Mouse (Mus musculus): ENCODE results near the gene Cacnb4.

The Cacnb4 gene

DNA sequence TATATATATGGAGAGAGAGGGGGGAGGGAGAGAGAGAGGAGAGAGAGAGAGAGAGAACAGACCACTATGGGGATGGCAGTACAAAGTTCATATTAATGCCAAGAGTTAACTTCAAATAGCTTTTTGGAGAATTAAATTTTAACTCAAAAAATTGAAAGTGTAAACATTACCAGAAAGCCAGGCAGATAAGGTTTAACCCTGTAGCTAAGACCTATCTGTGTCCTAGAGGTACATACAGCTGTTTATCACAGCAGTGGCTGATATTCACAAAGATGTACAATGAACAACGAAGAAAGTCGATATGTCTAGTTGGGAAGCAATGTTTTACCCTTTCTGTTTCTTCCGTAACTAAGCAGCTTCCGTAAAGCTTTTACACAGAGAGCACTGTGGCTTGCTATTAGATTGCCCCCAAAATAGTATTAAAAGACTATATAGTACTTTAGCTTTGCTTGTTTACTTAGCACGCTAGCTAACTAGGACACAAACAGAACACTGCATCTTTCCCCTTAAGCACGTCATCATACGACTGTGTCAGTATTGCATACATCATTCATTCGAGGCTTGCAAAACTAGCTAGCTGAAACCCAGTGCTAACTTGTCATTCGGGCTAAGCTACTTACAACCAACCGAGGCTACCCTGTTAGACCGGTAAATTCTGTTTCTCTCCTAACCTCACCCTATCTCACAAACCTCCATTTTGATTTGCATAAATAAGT is 72.5 kb downstream of the Cacnb4 start:
- no peak for DNase-seq (ENCODE audit: low spot score in 2 of 2)

DNA sequence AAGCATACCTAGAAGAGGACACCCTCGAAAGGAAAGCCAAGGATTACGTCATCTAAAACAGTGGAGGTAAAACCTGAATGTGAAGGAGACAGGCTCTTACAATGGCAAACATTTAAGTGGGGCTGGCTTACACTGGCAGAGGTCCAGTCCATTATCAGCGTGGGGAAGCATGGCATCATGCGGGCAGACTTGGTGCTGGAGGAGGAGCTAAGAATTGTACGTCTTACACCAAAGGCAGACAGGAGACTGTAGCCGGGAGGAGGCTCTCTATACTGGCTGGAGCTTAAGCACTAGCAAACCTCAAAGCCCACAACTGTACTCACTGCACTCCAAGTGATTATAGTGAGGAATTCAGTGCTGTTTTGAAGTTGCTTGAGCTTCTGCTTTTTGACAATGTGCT is 73.2 kb downstream of the Cacnb4 start:
- no peak for DNase-seq (ENCODE audit: low spot score in 2 of 2)

DNA sequence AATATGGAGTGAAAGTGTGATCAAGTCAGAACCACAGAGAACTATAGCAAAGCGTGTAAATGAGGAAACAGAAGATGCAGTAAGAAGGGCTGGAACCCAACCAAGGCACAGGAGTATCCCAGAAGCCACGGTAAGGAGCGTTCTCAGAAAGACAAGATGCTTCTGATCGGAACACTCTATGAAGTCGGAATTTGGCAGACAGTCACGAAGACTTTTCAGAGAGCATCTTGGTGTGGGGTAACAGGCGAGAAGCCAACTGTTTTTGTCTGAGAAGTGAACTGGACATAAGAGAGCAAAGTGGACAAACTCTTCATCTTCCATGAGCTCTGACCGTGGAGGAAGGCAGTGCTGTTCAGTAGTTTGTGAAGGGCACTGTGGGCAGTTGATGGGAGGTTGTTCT is 73.7 kb downstream of the Cacnb4 start:
- DNase-seq (ENCODE audit: low spot score in 2 of 2): no peak

DNA sequence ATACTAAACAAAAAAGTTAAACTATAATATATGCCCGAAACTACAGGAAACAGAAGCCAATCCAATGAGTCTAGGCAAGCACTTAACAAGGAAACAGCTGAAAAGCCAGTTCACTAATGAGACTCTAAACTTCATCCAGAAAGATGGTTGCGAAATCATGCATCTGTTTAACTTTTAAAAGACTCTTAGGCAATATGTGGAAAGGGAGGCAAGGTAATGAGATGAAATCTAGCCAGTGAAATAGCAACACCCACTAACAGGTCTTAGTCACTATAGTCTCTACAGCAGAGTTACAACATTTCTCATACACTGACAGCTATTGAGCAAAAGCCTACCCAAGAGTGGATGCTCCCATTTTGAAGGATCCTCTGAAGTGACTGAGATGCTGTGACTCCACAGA is 74.4 kb downstream of the Cacnb4 start:
- DNase-seq (ENCODE audit: low spot score in 2 of 2): no peak

DNA sequence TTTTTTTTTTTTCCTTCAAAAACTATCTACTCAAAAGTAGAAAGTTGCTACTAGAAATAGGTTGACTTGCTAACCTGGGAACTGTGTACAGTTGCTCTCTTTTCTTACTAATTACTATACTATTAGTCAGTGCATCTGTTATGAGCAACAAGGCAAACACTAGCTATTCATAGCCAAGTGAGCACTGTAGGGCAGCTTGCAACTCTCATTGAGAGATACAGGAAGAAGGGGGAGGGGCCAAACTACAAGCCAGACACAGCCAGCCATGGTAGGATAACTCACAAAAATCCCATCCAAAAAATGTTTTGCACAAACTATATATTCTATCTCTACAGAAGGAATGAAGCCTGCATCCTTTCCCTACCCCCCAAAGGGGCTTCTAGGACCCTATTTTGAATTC is 79.1 kb downstream of the Cacnb4 start:
- no peak for DNase-seq (ENCODE audit: low spot score in 2 of 2)

DNA sequence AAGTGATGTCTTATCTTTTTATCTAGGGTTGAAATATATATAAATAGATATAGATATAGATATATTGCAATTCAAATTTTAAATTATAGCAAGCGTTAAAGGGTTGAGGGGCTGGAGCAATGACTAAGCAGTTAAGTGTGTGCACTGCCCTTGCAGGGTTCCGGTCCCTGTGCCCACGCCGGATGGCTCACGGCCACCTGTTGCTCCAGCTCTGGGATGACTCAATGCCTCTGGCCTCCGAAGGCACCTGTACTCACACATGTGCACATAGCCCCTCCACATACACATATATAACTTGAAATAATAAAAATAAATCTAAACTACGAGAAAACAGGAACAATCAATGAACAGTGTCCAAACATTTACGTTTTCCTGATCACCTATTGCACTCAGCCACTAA is 82.8 kb downstream of the Cacnb4 start:
- DNase-seq (ENCODE audit: low spot score in 2 of 2): no peak

DNA sequence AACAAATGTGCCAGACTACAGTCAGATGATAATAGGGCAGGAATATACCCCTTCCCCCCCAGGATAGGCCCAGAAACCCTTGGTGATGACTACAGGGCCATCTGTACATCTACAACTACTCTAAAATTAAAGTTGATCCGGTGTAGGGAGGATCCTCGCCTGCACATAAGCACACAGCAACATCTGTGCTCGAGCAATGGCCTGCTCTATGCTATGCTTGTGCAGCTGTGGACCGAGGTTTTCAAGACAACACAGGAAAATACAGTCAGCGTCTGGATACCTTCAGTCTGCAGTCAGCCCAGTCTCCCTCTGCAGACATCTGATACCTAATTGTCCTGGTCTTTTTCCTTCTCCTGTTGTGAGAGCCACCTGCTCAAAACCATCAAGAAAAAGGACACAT is 83.4 kb downstream of the Cacnb4 start:
- no peak for DNase-seq (ENCODE audit: low spot score in 2 of 2)

DNA sequence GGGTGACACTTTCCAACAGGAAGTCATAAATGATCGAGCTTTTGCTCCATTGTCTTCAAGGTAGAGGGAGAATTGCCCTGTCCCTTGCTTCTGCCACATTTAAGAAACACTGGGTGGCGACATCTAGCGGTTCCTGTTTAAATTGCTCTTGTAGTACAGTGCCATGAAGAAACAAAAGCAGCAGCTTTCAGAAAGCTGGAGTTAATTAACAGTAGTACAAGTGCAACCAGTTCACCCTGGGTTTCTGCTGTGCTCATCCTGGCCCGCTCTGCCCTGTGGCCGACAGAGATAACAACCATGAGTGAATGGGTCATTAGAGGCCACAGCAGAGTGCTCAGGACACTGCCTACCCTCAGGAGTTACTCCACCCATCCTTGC is 85.7 kb downstream of the Cacnb4 start:
- peak; percentile 34 to 82 for DNase-seq (ENCODE audit: low spot score in 2 of 2)

DNA sequence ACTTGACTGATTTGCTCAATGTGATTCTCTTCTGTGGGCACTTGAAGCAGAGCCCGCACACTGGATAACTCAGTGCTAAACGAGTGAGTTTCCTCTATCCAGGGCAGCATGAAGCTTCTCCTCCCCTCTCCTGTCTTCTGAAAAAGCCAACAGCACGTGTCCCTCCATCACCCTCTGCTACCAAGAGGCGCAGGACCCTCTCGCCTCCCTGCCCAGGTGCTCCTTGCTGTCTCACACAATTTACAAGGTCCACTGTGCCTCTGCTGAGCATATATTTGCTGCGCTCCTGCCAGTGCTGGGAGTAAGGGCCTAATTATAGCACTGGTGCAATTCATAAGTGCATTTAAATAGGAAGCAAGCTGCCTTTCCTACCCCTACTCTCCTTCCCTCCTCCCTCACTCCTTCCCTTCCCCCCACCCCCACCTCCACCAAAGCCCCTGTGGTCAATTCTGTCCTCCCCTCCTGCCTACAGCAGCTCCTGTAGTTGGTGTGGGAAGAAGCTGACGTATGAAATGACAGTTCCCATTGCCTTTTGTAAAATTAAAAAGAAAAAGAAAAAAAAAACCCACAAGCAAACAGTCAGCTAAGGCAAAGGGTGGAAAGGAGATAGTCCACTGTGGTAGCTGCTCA is 86.2 kb downstream of the Cacnb4 start:
- no peak for DNase-seq (ENCODE audit: low spot score in 2 of 2)

DNA sequence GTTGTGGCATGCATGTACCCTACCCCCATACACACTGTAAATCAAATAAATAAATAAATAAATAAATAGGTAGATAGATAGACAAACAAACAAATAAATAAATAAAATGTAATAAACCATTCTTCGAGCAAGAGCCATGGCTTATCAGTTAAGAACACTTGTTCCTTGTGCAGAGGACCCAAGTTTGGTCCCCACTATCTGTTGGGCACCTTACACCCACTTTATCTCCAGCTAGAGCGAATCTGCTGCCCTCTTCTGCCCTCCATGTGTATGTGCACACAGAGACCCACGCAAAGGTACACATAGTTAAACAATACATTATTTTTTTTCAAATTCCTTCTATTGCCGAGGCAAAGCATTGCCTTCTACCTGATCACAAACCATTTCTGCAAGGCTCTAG is 87.1 kb downstream of the Cacnb4 start:
- no peak for DNase-seq (ENCODE audit: low spot score in 2 of 2)

DNA sequence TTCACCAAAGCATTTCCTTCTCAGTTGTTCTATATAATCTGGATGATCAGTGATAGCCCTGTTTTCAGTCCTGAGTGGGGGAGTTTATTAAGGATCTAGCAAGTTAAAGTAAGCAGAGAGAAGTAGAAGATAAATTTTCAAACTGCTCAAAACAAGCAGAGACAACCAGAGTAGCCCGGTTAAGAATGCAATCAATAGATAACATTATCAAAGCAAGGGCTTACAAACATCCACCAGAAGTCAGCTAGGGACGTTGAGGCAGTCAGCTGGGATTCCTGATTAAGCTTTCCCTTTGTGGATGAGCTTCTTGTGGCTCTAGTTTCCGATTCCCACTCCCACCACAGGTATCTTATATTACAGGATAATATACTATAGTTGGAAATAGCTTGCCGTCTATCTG is 91.2 kb downstream of the Cacnb4 start:
- DNase-seq (ENCODE audit: low spot score in 2 of 2): no peak

DNA sequence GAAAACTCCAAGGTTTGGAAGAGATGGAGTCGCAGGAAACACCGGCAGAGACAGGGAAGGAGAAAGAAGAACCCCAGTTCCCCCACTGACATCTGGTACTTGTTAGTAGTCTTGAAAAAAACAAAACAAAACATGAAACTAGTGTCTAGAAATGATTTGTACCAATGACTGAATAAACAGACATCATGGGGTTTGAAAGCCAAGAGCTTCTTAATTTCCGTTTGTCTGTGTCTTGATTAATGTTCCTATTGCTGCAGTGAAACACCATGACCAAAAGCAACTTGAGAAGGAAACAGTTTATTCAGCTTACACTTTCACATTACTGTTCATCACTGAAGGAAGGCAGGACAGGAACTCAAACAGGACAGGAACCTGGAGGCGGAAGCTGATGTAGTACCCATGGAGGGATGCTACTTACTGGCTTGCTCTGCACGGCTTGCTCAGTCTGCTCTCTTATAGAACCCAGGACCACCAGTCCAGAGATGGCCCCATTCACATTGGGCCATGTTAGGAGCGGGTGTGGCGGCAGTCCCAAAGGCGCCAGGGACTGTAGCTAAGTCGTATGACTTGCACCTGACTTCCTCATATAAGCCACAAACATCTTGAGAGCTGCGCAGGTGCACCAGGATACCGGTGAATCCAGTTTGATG is 95.4 kb downstream of the Cacnb4 start:
- no peak for DNase-seq (ENCODE audit: low spot score in 2 of 2)

DNA sequence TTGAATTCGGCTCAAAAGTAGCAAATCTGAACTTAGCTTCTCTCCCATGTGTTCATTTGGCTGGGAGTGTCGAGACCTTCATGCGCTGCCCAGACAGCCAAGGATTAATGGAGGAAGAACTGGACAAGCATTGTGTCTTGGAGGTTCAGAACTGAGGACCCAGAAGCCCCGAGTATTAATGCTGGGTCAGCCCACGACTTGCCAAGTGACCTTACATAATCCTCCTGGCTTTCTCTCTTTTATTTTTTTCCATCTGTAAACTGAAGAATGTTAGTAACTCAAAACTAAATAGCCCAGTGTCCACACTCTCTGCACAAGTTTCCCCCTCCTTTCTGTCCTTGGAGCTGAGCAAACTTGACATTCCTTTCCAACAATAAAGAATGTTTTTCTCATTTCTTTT is 95.9 kb downstream of the Cacnb4 start:
- no peak for DNase-seq (ENCODE audit: low spot score in 2 of 2)

DNA sequence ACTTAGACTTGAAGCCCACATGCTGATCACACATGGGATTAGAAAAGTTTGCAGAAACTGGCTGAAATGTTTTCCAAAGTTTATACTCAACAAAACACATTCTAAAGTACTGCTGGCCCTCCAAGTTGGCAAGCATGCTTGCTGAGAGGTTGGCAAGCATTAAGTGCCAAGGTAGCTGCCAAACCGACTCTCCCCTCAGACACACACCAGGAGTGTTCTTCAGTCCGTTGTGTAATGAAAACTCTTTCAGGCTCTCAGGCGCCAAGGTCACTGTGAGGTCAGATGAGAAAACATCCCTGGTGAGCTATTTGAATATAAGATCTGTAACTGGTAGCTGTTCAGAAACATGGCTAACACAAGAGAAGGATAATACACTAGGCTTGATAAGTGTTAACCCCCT is 97.8 kb downstream of the Cacnb4 start:
- DNase-seq (ENCODE audit: low spot score in 2 of 2): no peak

DNA sequence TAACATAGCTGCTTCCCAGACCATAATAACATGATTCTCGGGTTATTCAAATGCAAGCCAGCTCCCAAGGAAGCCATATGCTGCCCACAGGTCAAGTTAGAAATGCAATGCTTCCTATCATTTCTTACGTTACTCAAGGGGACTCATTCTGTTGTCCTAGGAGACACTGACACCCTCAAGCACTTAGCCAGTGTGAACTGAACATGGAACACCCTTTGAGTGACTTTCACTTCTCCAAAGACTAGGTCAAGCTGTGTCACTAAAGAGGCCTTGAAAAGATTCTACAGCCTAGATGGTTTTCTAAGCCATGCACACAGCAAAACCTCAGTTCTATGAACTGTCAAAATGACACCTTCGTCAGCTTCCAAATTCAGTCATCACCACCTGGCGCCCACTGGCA is 98.9 kb downstream of the Cacnb4 start:
- no peak for DNase-seq (ENCODE audit: low spot score in 2 of 2)

DNA sequence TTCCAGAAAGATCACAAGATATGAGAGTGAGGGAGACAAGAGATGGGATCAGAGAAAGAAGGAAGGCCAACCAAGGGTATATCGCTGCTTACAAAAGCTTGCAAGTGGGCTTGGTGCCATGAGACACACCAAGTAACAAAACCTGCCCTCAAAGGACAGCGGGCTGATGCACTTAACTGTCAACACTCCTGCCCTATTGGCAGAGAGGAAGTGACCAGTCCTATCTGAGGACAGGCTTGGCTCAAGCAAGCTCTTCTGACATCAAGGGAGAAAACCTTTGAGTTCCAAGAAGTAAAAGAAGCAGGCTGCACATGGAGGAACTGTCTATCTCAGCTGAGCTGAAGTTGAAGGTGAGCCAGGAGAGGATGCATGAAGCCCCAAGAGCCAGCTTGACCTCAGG is 100.1 kb downstream of the Cacnb4 start:
- no peak for DNase-seq (ENCODE audit: low spot score in 2 of 2)

DNA sequence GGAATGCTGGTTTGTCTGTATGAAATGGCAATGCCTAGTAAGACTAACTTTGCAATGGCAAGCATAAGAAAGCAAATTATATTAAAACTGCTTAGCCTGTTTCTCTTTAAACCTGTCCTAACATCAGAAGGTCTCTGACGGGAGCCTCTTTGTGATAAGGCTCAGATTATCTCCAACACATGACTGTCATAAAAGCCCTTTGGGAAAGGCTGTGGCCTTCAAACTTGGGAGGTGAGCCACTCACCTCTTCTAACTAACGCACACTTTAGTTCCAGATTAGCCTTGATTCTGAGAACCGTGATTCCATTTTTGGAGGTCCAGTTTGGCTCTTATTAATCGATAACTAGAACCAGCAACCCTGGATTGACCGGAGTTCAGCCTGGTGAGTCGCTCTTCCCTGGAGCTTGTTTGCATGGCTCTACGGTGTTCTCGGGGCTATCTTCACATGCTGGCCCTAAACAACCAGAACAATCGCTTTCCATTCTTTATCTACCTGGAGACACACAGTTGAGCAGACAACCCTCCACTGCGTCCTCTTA is 100.9 kb downstream of the Cacnb4 start:
- DNase-seq (ENCODE audit: low spot score in 2 of 2): no peak

DNA sequence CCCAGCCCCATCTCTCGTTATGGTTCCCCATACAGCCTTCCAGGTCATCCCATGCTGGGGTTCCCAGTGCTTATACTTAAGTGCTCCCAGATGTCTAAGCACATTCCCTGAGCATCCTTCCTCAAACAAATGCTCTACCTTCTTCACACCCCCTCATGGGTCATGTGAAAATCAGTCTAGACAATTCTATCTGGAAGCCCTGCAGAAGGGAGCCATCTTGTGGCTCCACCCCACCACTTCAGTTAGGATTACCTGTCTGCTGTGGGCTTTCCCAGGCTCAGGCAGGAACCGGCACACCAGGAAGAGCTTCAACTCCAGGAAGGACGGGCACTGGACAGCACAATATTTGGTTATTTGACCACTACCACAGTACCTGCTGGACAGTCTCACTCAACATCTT is 101.7 kb downstream of the Cacnb4 start:
- no peak for DNase-seq (ENCODE audit: low spot score in 2 of 2)

DNA sequence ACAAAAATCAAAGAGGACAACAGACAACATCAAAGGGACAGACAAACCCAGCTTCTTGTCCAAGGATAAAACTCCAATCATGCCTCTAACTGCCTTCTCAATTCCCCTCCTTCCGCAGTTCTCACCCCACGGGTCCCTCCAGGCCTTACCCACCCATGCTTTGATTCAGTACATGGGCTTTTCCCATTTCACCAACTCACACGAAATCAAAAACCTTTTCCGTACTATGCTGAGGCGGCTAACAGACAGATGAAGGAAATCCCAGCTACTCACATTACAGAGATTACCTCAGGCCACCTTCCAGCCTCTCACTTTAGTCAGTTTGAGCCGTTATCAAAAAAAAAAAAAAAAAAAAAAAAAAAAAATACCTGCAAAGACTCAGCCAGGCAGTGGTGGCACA is 104.4 kb downstream of the Cacnb4 start:
- no peak for DNase-seq (ENCODE audit: low spot score in 2 of 2)

DNA sequence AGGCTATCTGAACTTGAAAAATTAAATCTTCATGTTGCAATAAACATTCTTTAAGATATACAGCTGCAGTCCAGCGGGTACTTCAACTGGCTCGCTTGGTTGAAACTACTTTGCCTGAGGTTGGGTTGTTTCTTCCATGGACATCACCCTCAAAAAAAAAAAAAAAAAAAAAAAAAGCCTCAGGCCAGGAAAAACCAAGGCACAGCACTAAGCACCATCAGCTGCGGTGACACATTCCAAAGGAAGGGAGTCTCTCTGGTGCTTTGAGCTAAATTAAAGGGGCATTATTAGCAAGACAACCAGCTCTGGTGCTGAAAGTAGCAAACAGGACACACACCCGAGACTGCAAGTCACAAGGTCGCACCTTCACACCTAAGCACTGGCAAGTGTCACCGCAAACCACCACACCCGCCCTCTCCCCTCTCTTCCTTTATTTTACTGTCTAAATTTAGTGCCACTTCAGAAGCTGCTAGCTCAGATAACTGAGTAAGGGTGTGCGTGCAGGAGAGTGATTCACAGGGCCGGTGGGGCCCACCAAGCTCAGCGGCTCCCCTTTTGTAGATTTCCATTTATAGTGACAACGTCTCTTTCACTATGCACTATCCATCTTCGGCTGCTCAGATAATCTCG is 105.2 kb downstream of the Cacnb4 start:
- DNase-seq (ENCODE audit: low spot score in 2 of 2): no peak

DNA sequence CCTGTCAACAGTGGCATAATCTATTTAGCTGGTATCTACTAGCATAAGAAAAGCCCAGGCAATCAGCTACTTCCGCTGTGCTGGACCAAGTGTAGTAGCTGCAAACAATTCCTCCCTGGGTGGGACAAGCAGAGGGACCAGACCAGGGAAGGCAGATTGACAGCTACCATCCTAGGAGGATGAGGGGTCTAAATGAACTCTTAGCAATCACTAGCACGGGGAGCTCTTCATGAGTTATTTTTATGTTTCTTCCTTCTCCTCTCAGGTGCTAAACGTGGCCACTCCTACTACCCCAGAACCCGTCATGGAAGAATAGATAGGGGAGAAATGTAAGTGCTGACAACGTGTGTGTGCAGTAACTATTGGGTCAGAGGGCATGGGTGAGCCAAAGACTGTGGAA is 105.8 kb downstream of the Cacnb4 start:
- no peak for DNase-seq (ENCODE audit: low spot score in 2 of 2)

DNA sequence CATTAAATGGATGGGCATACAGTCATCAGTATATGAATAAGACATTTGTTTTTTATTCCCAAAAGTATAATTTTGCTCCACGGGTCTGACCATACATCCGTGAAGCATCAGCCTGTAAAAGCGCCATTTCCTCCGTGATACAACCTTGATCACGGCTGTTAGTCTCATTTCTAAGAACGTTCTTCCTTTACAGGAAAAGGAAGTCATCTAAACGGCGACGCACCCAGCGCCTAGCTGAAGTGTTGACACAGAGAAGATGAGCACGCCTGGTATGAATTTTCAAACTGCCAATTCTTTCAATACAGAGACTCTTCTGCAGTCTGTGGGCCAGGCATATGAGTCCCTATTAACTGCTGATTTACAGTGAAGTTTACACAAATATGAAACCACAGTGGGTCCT is 106.5 kb downstream of the Cacnb4 start:
- DNase-seq (ENCODE audit: low spot score in 2 of 2): no peak

DNA sequence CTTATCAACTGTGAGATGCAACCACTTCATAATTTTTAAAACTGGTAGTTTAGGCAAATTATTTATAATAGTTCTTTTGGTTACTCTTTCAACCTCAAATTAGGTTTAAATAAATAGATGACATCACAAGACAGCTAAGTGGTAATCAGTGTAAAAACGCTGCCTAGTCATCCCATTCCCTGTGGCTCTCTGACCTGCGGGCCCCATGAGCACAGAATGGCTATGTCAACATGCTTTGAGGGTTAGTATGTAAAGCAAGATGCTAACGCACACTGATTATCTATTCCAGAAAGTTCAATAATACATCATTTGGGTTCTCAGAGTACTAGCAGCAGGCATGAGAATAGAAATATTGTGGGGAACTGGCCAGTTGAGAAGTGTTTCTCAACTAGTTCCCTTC is 108.5 kb downstream of the Cacnb4 start:
- DNase-seq (ENCODE audit: low spot score in 2 of 2): no peak

All from cerebellum, postnatal 4 days (tissue).